Mouse (Mus musculus): Measurements from ENCODE around the gene Omg.
A peak's percentile ranks its signal among the peaks of the same experiment; 100 is the strongest.

Omg gene

GRCm38 (mm10) chr11:79503845-79504244, at the start of gene Omg:
Gene Omg (minus strand): TSS chr11:79504084.
- DNase-seq: peak in 1 of 2 experiments; percentile 24

GRCm38 (mm10) chr11:79552622-79553021, 48.7 kb upstream of the Omg start:
- DNase-seq: no peak

GRCm38 (mm10) chr11:79536293-79536692, 32.4 kb upstream of the Omg start:
- no peak for DNase-seq

GRCm38 (mm10) chr11:79535554-79535953, 31.7 kb upstream of the Omg start:
- DNase-seq: no peak

GRCm38 (mm10) chr11:79533950-79534690, 30.2 kb upstream of the Omg start:
- peak; percentile 45 to 49 for DNase-seq

GRCm38 (mm10) chr11:79533311-79533710, 29.4 kb upstream of the Omg start:
- DNase-seq: no peak

GRCm38 (mm10) chr11:79531485-79531884, 27.6 kb upstream of the Omg start:
- DNase-seq: no peak

GRCm38 (mm10) chr11:79530774-79531173, 26.9 kb upstream of the Omg start:
- no peak for DNase-seq

- peak in 1 of 2 experiments; percentile 13 for DNase-seq
These were observed 26.5 kb upstream of the Omg start, which contains the start of the genes Evi2 and Evi2a for GRCm38 (mm10) chr11:79530333-79530761. Gene Evi2 (minus strand): TSS chr11:79530589. Gene Evi2a (minus strand): TSS chr11:79530609.

- DNase-seq: no peak
These were observed 25.9 kb upstream of the Omg start for GRCm38 (mm10) chr11:79529736-79530135.

GRCm38 (mm10) chr11:79529226-79529625, 25.3 kb upstream of the Omg start:
- DNase-seq: no peak

GRCm38 (mm10) chr11:79528601-79529000, 24.7 kb upstream of the Omg start:
- no peak for DNase-seq

- no peak for DNase-seq
These were observed 24.0 kb upstream of the Omg start for GRCm38 (mm10) chr11:79527739-79528384.

- DNase-seq: no peak
These were observed 23.3 kb upstream of the Omg start for GRCm38 (mm10) chr11:79527015-79527738.

- no peak for DNase-seq
These were observed 22.7 kb upstream of the Omg start for GRCm38 (mm10) chr11:79526549-79526948.

- no peak for DNase-seq
These were observed 20.4 kb upstream of the Omg start for GRCm38 (mm10) chr11:79524310-79524575.

- DNase-seq: no peak
These were observed 19.9 kb upstream of the Omg start, which contains the start of gene Evi2b for GRCm38 (mm10) chr11:79523560-79524309. Gene Evi2b (minus strand): TSS chr11:79523762.

GRCm38 (mm10) chr11:79522944-79523343, 19.1 kb upstream of the Omg start:
- no peak for DNase-seq

- DNase-seq: no peak
These were observed 18.0 kb upstream of the Omg start for GRCm38 (mm10) chr11:79521930-79522329.

GRCm38 (mm10) chr11:79520772-79521171, 16.9 kb upstream of the Omg start:
- no peak for DNase-seq

- no peak for DNase-seq
These were observed 16.0 kb upstream of the Omg start for GRCm38 (mm10) chr11:79519878-79520291.

- DNase-seq: no peak
These were observed 15.4 kb upstream of the Omg start for GRCm38 (mm10) chr11:79519299-79519698.

GRCm38 (mm10) chr11:79515798-79516197, 11.9 kb upstream of the Omg start:
- no peak for DNase-seq
